Mouse (Mus musculus) forebrain, embryonic 10.5 days (tissue): Measurements from ENCODE around the gene Mllt6. TPM values are rescaled to one million over a fixed set of nuclear protein-coding genes. Genes with fewer than 3 reads are reported as not detected.
A peak's percentile ranks its signal among the peaks of the same experiment; 100 is the strongest.
"Not testable (repeated sequence)": the region's sequence is repeated elsewhere in the genome, so short reads cannot be mapped to it uniquely, and the experiment has no call there.

ENCODE experiments used
- DNase-seq: peaks from one replicate; pipeline ENCODE4 v3.0.0-alpha.2; 2017; ENCODE audit warnings: low spot score; ENCODE audit errors: extremely low spot score
- H3K27ac ChIP-seq: fragments of 300-500 bp; sonication (generic); 2 replicates; pipeline ENCODE4 v1.5.1; 2016; ENCODE audit warnings: mild to moderate bottlenecking
- H3K27me3 ChIP-seq: fragments of 300-500 bp; sonication (generic); 2 replicates; pipeline ENCODE4 v1.6.1; 2016; ENCODE audit warnings: mild to moderate bottlenecking; ENCODE audit not compliant: poor library complexity, severe bottlenecking
- H3K36me3 ChIP-seq: fragments of 300-500 bp; sonication (generic); replicated peaks from 2 replicates; pipeline ENCODE4 v1.6.1; 2016; ENCODE audit warnings: mild to moderate bottlenecking, moderate library complexity
- H3K4me1 ChIP-seq: fragments of 300-500 bp; sonication (generic); 2 replicates; pipeline ENCODE4 v1.6.1; 2016
- H3K4me3 ChIP-seq: fragments of 300-500 bp; sonication (generic); 2 replicates; pipeline ENCODE4 v1.5.1; 2016; ENCODE audit warnings: mild to moderate bottlenecking, moderate library complexity
- H3K9me3 ChIP-seq: fragments of 300-500 bp; sonication (generic); 2 replicates; pipeline ENCODE4 v1.6.1; 2016; ENCODE audit warnings: mild to moderate bottlenecking, moderate library complexity
- WGBS: fragments of 180-500 bp; shearing (Covaris S2); methylation state at CpG from one replicate; pipeline ENCODE4 v1.1.7; 2016; 5-methylcytosine and 5-hydroxymethylcytosine counted together
- polyA plus RNA-seq: library from polyadenylated mRNA; unstranded; fragments of >200 nt; fragmentation: Nextera tagmentation; extraction: Ambion mirVana; gene quantifications from 2 replicates; pipeline ENCODE4 v1.2.1, GENCODE M21; 2016

Mllt6 gene
- polyA plus RNA-seq, 1 experiment from 2014 or later: 2.5 TPM

- Histone ChIP-seq H3K36me3 (peaks cover 13% of the 10 kb centered on the region), H3K4me3 (peak overlapping the region; percentile 91), H3K27me3 (no peaks in the 10 kb centered on the region), H3K9me3 (no peaks in the 10 kb centered on the region), H3K4me1 (peaks cover 63% of the 10 kb centered on the region), H3K27ac (peak overlapping the region; percentile 100)
- 19% methylated on average over 30 of the region's 30 CpGs for WGBS
- DNase-seq: peak; percentile 58
Measured at GRCm38 (mm10) chr11:97700746-97701580, 37.7 kb downstream of the Mllt6 start.

- H3K4me1 ChIP-seq: peaks cover 55% of the 10 kb centered on the region
- 0 out of 2 replicates have a peak overlapping the region, but pooled peaks have one; percentile 100 for H3K27ac ChIP-seq
- H3K36me3 ChIP-seq: peaks cover 21% of the 10 kb centered on the region
- 55% methylated on average over 15 of the region's 15 CpGs for WGBS
- no peak for DNase-seq
- H3K9me3 ChIP-seq: no peaks in the 10 kb centered on the region
- H3K27me3 ChIP-seq: no peaks in the 10 kb centered on the region
- H3K4me3 ChIP-seq: peak overlapping the region; percentile 91
Measured at GRCm38 (mm10) chr11:97701581-97702392, 38.6 kb downstream of the Mllt6 start.

DNA sequence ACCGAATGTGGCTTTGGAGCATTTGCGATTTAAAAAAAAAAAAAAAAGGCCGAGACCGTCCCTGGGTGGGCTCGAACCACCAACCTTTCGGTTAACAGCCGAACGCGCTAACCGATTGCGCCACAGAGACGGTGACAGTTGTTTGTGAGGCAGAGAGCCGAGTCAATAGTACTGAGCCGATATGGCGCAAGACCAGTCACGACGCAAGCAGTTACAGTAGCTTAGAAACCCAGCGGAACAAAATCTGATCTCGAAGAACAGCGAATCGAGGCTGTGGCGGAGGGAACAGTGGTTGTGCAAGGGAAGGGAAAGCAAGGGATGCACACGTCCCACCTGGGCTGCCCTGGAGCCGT lies 39.2 kb downstream of the Mllt6 start:
- peak overlapping the region; percentile 91 for H3K4me3 ChIP-seq
- WGBS: under 1% methylated on average over 24 of the region's 24 CpGs
- no peaks in the 10 kb centered on the region for H3K27me3 ChIP-seq
- peaks cover 27% of the 10 kb centered on the region for H3K36me3 ChIP-seq
- DNase-seq: peak; percentile 85
- H3K9me3 ChIP-seq: no peaks in the 10 kb centered on the region
- peak overlapping the region; percentile 87 for H3K27ac ChIP-seq
- peaks cover 49% of the 10 kb centered on the region for H3K4me1 ChIP-seq

- Histone ChIP-seq H3K9me3 (no peaks in the 10 kb centered on the region), H3K36me3 (peaks cover 35% of the 10 kb centered on the region), H3K27me3 (no peaks in the 10 kb centered on the region), H3K4me3 (peak within 1 kb of the TSS; percentile 91), H3K27ac (peak within 1 kb of the TSS; percentile 87), H3K4me1 (peaks cover 40% of the 10 kb centered on the region)
- under 1% methylated on average over 35 of the region's 35 CpGs for WGBS
- DNase-seq: peak; percentile 96
Measured at GRCm38 (mm10) chr11:97703039-97703826, 40.0 kb downstream of the Mllt6 start, which contains the start of gene Psmb3. Psmb3 (plus strand) TSS chr11:97703399.

DNA sequence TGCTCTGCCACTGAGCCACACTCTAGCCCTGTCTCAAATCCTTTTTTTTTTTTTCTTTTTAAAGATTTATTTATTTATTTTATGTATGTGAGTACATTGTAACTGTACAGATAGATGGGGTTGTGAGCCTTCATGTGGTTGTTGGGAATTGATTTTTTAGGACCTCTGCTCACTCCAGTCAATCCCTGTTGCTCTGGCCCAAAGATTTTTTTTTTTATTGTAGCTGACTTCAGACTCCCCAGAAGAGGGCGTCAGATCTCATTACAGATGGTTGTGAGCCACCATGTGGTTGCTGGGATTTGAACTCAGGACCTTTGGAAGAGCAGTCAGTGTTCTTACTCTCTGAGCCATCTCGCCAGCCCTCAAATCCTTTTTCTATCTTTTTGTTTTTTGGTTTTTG lies 46.9 kb downstream of the Mllt6 start:
- not testable (repeated sequence) for H3K27ac ChIP-seq, H3K4me1 ChIP-seq, H3K9me3 ChIP-seq, H3K27me3 ChIP-seq, DNase-seq, H3K4me3 ChIP-seq
- H3K36me3 ChIP-seq: peaks cover 95% of the 10 kb centered on the region
- WGBS: 80% methylated on average over 2 of the region's 2 CpGs

GRCm38 (mm10) chr11:97711200-97711900 lies 48.1 kb downstream of the Mllt6 start:
- Histone ChIP-seq H3K4me1 (no peaks in the 10 kb centered on the region), H3K36me3 (peaks cover 96% of the 10 kb centered on the region), H3K9me3 (no peaks in the 10 kb centered on the region), H3K27ac (no peak overlapping the region), H3K4me3 (no peak overlapping the region), H3K27me3 (no peaks in the 10 kb centered on the region)
- 88% methylated on average over 13 of the region's 13 CpGs for WGBS
- no peak for DNase-seq

DNA sequence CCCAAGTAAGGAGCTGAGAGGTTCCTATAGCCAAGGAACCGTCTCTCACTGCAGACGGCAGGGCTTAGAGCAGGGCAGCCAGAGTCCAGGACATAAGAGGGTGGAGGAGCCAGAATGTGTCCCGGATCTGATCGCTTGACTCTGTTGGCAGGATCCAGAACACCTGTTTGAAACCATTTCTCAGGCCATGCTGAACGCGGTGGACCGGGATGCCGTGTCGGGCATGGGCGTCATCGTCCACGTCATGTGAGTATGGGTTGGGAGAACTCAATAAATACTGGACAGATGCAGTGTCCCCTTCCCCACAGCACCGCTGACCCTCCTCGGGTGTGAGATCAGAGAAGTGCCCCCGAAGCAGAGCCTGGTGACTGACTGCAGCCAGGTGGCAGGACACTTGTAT lies 49.1 kb downstream of the Mllt6 start:
- Histone ChIP-seq H3K4me3 (no peak overlapping the region), H3K27ac (no peak overlapping the region), H3K36me3 (peaks cover 93% of the 10 kb centered on the region), H3K27me3 (no peaks in the 10 kb centered on the region), H3K9me3 (no peaks in the 10 kb centered on the region), H3K4me1 (no peaks in the 10 kb centered on the region)
- WGBS: 94% methylated on average over 15 of the region's 15 CpGs
- DNase-seq: no peak

DNA sequence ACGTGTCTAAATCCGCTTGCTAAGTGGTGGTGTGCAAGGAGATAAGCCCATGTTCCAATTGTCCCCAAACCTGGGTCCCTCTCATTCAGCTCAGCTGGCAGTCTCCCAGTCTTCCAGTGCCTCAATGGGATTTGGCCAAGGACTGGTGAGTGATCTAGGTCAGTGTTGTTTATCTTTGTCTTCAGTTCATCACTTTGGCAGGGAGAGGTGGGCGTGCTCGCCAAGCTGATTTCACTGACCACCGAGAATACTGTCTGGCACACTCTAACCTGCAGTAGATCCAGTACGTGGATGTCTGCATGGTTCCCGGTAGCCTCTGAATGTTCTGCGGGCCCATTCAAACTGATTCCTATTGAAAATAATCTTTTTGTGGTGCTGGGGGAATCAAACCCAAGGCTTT lies 50.7 kb downstream of the Mllt6 start:
- no peaks in the 10 kb centered on the region for H3K4me1 ChIP-seq
- no peak overlapping the region for H3K27ac ChIP-seq
- H3K9me3 ChIP-seq: no peaks in the 10 kb centered on the region
- no peaks in the 10 kb centered on the region for H3K27me3 ChIP-seq
- no peak for DNase-seq
- WGBS: 93% methylated on average over 8 of the region's 8 CpGs
- H3K36me3 ChIP-seq: peaks cover 93% of the 10 kb centered on the region
- no peak overlapping the region for H3K4me3 ChIP-seq

DNA sequence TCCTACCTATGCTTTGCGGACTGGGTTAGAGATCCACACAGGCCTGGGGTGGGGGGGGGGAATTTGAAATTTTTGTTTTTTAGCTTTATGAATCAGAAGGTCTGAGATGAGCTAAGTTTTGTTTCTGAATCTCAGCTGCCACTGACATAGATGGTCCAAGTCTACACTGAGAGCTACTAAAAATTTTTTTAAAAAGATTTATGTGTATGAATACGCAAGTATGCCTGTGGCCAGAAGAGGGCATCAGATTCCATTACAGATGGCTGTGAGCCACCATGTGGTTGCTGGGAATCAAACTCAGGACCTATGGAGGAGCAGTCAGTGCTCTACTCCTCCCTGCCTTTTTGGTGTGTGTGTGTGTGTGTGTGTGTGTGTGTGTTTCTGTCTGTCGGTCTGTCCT lies 51.1 kb downstream of the Mllt6 start:
- DNase-seq: no peak
- Histone ChIP-seq H3K36me3 (peaks cover 93% of the 10 kb centered on the region), H3K4me3 (no peak overlapping the region), H3K27me3 (no peaks in the 10 kb centered on the region), H3K27ac (no peak overlapping the region), H3K4me1 (no peaks in the 10 kb centered on the region), H3K9me3 (no peaks in the 10 kb centered on the region)
- WGBS: 93% methylated on average over 3 of the region's 3 CpGs

DNA sequence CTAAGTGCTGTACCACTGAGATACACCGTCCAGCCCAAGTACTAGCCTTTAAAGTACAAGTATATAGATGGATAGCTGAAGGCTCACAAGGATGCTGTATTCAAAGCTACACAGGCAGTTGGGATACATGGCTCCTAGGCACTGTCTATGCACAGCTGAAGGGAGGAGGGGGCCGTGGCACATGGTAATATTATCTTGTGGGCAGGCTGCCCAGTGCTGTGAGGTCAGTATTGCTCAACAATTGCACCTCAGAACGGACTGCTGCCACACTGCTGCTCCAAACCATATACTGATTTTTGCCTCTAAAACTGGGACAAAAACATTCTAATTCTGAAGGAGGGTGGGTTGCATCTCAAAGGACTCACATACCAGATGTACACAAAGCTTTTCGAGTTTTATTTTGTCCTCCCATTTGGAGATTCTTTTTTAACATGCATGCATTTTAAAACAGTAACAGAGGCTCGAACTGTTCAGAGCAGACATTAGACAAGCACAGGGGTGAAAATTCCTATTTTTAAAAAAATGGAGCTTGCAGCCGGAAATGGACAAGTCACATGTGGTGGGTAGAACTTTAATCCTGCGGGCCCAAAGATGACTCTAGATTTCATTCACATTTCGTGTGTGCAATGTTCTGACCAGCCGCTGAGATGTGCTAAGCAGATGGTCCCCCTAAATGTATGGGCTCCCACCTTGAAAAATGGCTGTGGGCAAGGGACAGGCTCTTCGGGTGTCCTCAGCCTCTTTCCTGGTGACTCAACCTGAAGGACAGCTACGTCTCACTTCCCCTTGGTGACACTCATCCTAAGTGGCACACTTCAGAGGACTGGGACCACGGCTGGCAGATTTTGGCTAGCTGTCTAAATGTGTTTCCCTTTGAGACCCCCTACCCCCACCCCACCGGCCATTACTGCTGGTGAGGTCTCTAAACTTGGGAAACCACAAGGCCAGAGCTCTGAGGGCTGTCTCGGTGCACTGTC lies 51.9 kb downstream of the Mllt6 start:
- H3K9me3 ChIP-seq: no peaks in the 10 kb centered on the region
- no peak overlapping the region for H3K27ac ChIP-seq
- no peaks in the 10 kb centered on the region for H3K4me1 ChIP-seq
- H3K36me3 ChIP-seq: peaks cover 97% of the 10 kb centered on the region
- H3K27me3 ChIP-seq: no peaks in the 10 kb centered on the region
- no peak overlapping the region for H3K4me3 ChIP-seq
- no peak for DNase-seq
- 93% methylated on average over 14 of the region's 14 CpGs for WGBS

- Histone ChIP-seq H3K9me3 (no peaks in the 10 kb centered on the region), H3K27ac (no peak overlapping the region), H3K4me3 (no peak overlapping the region), H3K4me1 (no peaks in the 10 kb centered on the region), H3K36me3 (peaks cover 97% of the 10 kb centered on the region), H3K27me3 (no peaks in the 10 kb centered on the region)
- no peak for DNase-seq
- 91% methylated on average over 8 of the region's 8 CpGs for WGBS
Measured at GRCm38 (mm10) chr11:97716021-97716420, 52.8 kb downstream of the Mllt6 start.
